Mouse (Mus musculus): Measurements from ENCODE around the gene Zdhhc7. TPM values are rescaled to one million over a fixed set of nuclear protein-coding genes. Genes with fewer than 3 reads are reported as not detected.

Zdhhc7 gene
- total RNA-seq, 2 experiments from 2014 or later, result 8.0 to 9.6 TPM

GRCm38 (mm10) chr8:120075347-120075746 is 25.9 kb downstream of the Zdhhc7 start:
- no peak for ATAC-seq (replicated peaks; ENCODE audit: low FRiP score, poor library complexity, severe bottlenecking)

GRCm38 (mm10) chr8:120074516-120074915 is 26.8 kb downstream of the Zdhhc7 start:
- ATAC-seq (replicated peaks; ENCODE audit: low FRiP score, poor library complexity, severe bottlenecking), result no peak

- no peak for ATAC-seq (replicated peaks; ENCODE audit: low FRiP score, poor library complexity, severe bottlenecking)
Observed at GRCm38 (mm10) chr8:120072827-120073226, 28.5 kb downstream of the Zdhhc7 start.

GRCm38 (mm10) chr8:120072259-120072658 is 29.0 kb downstream of the Zdhhc7 start:
- no peak for ATAC-seq (replicated peaks; ENCODE audit: low FRiP score, poor library complexity, severe bottlenecking)

GRCm38 (mm10) chr8:120071684-120072083 is 29.6 kb downstream of the Zdhhc7 start:
- ATAC-seq (replicated peaks; ENCODE audit: low FRiP score, poor library complexity, severe bottlenecking), result peak; percentile 70

- ATAC-seq (replicated peaks; ENCODE audit: low FRiP score, poor library complexity, severe bottlenecking), result no peak
Observed at GRCm38 (mm10) chr8:120067936-120068668, 33.2 kb downstream of the Zdhhc7 start.

GRCm38 (mm10) chr8:120066226-120066625 is 35.1 kb downstream of the Zdhhc7 start:
- no peak for ATAC-seq (replicated peaks; ENCODE audit: low FRiP score, poor library complexity, severe bottlenecking)

- ATAC-seq (replicated peaks; ENCODE audit: low FRiP score, poor library complexity, severe bottlenecking), result no peak
Observed at GRCm38 (mm10) chr8:120065611-120066010, 35.7 kb downstream of the Zdhhc7 start.

GRCm38 (mm10) chr8:120063326-120063725 is 38.0 kb downstream of the Zdhhc7 start:
- no peak for ATAC-seq (replicated peaks; ENCODE audit: low FRiP score, poor library complexity, severe bottlenecking)

- ATAC-seq (replicated peaks; ENCODE audit: low FRiP score, poor library complexity, severe bottlenecking), result no peak
Observed at GRCm38 (mm10) chr8:120062742-120063141, 38.5 kb downstream of the Zdhhc7 start.

GRCm38 (mm10) chr8:120057078-120057477 is 44.2 kb downstream of the Zdhhc7 start:
- no peak for ATAC-seq (replicated peaks; ENCODE audit: low FRiP score, poor library complexity, severe bottlenecking)

- no peak for ATAC-seq (replicated peaks; ENCODE audit: low FRiP score, poor library complexity, severe bottlenecking)
Observed at GRCm38 (mm10) chr8:120054833-120055232, 46.4 kb downstream of the Zdhhc7 start.

GRCm38 (mm10) chr8:120052318-120052717 is 49.0 kb downstream of the Zdhhc7 start:
- ATAC-seq (replicated peaks; ENCODE audit: low FRiP score, poor library complexity, severe bottlenecking), result no peak

GRCm38 (mm10) chr8:120051908-120052307 is 49.4 kb downstream of the Zdhhc7 start:
- ATAC-seq (replicated peaks; ENCODE audit: low FRiP score, poor library complexity, severe bottlenecking), result no peak

GRCm38 (mm10) chr8:120051006-120051405 is 50.3 kb downstream of the Zdhhc7 start:
- ATAC-seq (replicated peaks; ENCODE audit: low FRiP score, poor library complexity, severe bottlenecking), result no peak

GRCm38 (mm10) chr8:120050376-120050775 is 50.9 kb downstream of the Zdhhc7 start:
- ATAC-seq (replicated peaks; ENCODE audit: low FRiP score, poor library complexity, severe bottlenecking), result no peak

- ATAC-seq (replicated peaks; ENCODE audit: low FRiP score, poor library complexity, severe bottlenecking), result no peak
Observed at GRCm38 (mm10) chr8:120049949-120050348, 51.3 kb downstream of the Zdhhc7 start.

GRCm38 (mm10) chr8:120046258-120047020 is 54.8 kb downstream of the Zdhhc7 start:
- ATAC-seq (replicated peaks; ENCODE audit: low FRiP score, poor library complexity, severe bottlenecking), result no peak

GRCm38 (mm10) chr8:120045471-120045870 is 55.8 kb downstream of the Zdhhc7 start:
- no peak for ATAC-seq (replicated peaks; ENCODE audit: low FRiP score, poor library complexity, severe bottlenecking)

GRCm38 (mm10) chr8:120044907-120045306 is 56.4 kb downstream of the Zdhhc7 start:
- ATAC-seq (replicated peaks; ENCODE audit: low FRiP score, poor library complexity, severe bottlenecking), result no peak
